Mouse (Mus musculus) CD4-positive naive resting alpha-beta T cell, adult 76 days (primary cell): ENCODE results near the gene Olfr654. TPM values are rescaled to one million over a fixed set of nuclear protein-coding genes. Genes with fewer than 3 reads are reported as not detected.

Experiments
- total RNA-seq: library from RNA; stranded (reverse); gene quantifications from one replicate; pipeline ENCODE4 v1.2.4, GENCODE M21; 2023

The Olfr654 gene
- total RNA-seq: not detected

DNA sequence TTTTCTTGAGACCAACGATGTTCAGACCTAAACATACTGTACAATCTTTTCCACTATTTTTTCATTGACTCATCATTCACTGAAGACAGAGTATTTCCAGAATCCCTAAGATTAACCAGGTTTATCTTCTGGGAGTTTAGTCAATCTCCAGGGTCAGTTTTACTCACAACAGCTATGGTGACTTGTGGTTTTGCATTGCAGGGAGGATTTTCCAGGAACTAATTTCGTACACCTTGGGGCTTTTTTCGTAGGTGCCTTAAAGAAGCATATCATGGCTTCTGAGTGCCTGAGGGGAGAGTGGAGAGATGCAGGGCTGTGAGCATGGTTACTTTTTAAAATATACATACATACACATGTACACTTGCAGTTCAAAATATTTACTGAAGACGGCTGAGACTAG, at the start of gene Olfr654:
Olfr654 (plus strand) TSS at position 301 of the 400 bp plus-strand sequence.

DNA sequence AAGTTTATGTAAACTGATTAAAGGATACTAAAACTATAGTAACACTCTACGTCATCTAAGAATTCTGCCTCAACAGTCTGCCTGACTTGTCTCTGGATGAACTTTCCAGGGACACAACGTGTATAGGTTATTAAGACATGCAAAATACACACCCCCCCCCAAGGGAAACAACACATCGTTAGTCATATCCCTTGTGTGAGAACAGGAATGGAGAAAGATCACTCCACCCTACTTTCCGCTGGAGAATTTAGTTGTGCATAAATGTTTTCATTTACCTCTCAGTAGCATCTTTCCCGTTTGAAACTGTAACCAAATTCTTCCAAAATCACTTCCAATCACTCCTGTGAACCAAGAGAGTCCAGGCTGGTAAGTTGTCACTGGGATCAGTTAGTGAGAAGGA, 37.0 kb upstream of the Olfr654 start, which contains the start of gene Olfr651:
Olfr651 (plus strand) TSS at position 301 of the 400 bp plus-strand sequence.

GRCm38 (mm10) chr7:104560601-104561000, 26.2 kb upstream of the Olfr654 start, which contains the start of gene Olfr652:
Gene Olfr652, plus strand, starts transcription at chr7:104560901.

GRCm38 (mm10) chr7:104577014-104577413, 9.8 kb upstream of the Olfr654 start, which contains the start of gene Olfr653:
Gene Olfr653, plus strand, starts transcription at chr7:104577314.

DNA sequence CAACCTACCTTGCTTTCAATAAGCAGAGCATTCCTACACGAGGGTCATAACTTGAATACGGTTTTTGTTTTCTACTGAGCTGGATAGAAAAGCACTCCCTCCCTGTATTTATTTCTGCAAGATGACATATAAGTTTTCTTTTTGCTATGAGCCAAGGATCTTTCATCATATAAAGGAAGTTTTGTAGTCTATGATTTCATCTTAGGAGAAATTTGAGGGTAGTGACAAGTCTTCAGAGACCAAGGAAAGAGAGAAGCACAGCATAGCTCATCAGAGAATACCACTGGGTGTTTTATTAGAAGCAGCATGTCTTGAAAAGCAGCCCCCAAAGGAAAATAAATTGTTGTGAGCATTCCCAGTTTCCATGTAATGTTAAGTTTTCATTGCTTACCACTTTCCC, 14.9 kb downstream of the Olfr654 start, which contains the start of gene Olfr655:
Olfr655 (minus strand) TSS at position 101 of the 400 bp plus-strand sequence.

GRCm38 (mm10) chr7:104613655-104614054, 26.8 kb downstream of the Olfr654 start, which contains the start of gene Olfr656:
Gene Olfr656, plus strand, starts transcription at chr7:104613955.

GRCm38 (mm10) chr7:104624494-104624893, 37.7 kb downstream of the Olfr654 start, which contains the start of gene Olfr657:
Gene Olfr657, plus strand, starts transcription at chr7:104624794.

Other genes starting within 250 kb of the Olfr654 start
- gene Trim12c, start 233.7 kb upstream of the Olfr654 start, total RNA-seq: 25.9 TPM
- gene Trim30b, start 217.1 kb upstream of the Olfr654 start, total RNA-seq: 1.7 TPM
- gene Trim30c, start 186.2 kb upstream of the Olfr654 start, total RNA-seq: 0.76 TPM
- 61.9 TPM for gene Trim30a, start 121.8 kb upstream of the Olfr654 start, total RNA-seq
- gene Trim30d, start 79.2 kb upstream of the Olfr654 start, total RNA-seq: 12.1 TPM
- not detected for gene Olfr651, start 36.9 kb upstream of the Olfr654 start, total RNA-seq
- gene Olfr652, start 26.1 kb upstream of the Olfr654 start, total RNA-seq: not detected
- not detected for gene Olfr653, start 9.7 kb upstream of the Olfr654 start, total RNA-seq
- not detected for gene Olfr655, start 14.8 kb downstream of the Olfr654 start, total RNA-seq
- gene Olfr656, start 26.9 kb downstream of the Olfr654 start, total RNA-seq: not detected
- not detected for gene Olfr657, start 37.8 kb downstream of the Olfr654 start, total RNA-seq
- gene Olfr658, start 60.3 kb downstream of the Olfr654 start, total RNA-seq: 0.18 TPM
- not detected for gene Olfr659, start 79.7 kb downstream of the Olfr654 start, total RNA-seq
- gene Olfr661, start 99.5 kb downstream of the Olfr654 start, total RNA-seq: not detected
- not detected for gene Usp17le, start 190.4 kb downstream of the Olfr654 start, total RNA-seq